ENCODE assay signal across 16 mouse cellular contexts in the genomic region with DNA sequence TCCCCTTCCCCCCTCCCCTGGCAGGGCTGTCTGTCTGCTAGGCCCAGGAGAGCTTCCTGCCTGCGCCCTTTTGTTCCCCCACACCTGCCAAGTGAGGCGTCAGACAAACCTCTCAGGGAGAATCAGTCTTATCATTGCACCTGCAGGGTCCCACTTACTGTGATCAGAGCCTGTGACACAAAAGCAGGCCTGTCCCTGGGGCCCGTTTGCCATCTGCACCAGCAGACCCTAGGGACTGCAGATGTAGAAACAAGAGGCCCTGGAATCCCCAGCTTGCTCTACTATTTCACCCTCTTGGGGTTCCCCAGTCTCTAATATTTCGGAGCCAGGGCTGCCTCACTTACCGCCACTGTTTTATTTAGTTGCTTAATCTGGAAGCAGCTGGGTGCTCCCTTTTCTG.
A peak's percentile ranks its signal among the peaks of the same experiment; 100 is the strongest.
DNase-seq lines count a peak whose midpoint lies in the region.
"Had no signal": no experiment of that assay in that cellular context is flagged by ENCODE, and none has a peak within 500 bp of the region (broad histone marks: within the 10 kb centered on the region; RNA-seq: fewer than 3 reads in every experiment).

No protein-coding gene starts in this region.

- peak; percentile 23 for DNase-seq in gastrocnemius, postnatal 25 days
- DNase-seq in gastrocnemius, adult 8-10 months (ENCODE audit: low spot score in 2 of 2), result no peak
- peak; percentile 56 to 66 for DNase-seq in B cell, adult 2 months
- peak; percentile 9 for DNase-seq in spleen, adult 12 weeks (ENCODE audit: low spot score)
- DNase-seq in thymus, postnatal 0 days (ENCODE audit: low spot score), result peak; percentile 87
- DNase-seq in neural tube, embryonic 10.5 days (ENCODE audit: extremely low spot score, low spot score), result no peak
- DNase-seq in gastrocnemius, postnatal 36 days, result no peak
- DNase-seq: adrenal gland, adult 8-10 months; cerebellum, adult 18-20 months; heart, adult 2 months; heart, postnatal 14 days; kidney, adult 18-20 months; kidney, postnatal 25 days; layer of hippocampus, adult 9-11 months; lung, adult 2 months; right cerebral cortex, adult 18-20 months had no signal

- intact Hi-C loops in gastrocnemius, postnatal 36 days (cut with DNase I), result no loop called here

Comparison
In these comparisons a context has a peak if more than half of its experiments do, and no peak if none do; other contexts are left out.
1. DNase-seq: peak in gastrocnemius, postnatal 25 days (single experiment), B cell, adult 2 months (2 of 2), spleen, adult 12 weeks (single experiment) and thymus, postnatal 0 days (single experiment); none in gastrocnemius, adult 8-10 months (0 of 2), neural tube, embryonic 10.5 days (single experiment) and gastrocnemius, postnatal 36 days (0 of 2).